Mouse (Mus musculus): ENCODE data around the gene Adipor2. TPM values are rescaled to one million over a fixed set of nuclear protein-coding genes. Genes with fewer than 3 reads are reported as not detected.

The Adipor2 gene
- total RNA-seq, 1 experiment from 2014 or later, result 139 TPM

- no peak for DNase-seq
Measured at GRCm38 (mm10) chr6:119420357-119420756, 2.9 kb upstream of the Adipor2 start.

DNA sequence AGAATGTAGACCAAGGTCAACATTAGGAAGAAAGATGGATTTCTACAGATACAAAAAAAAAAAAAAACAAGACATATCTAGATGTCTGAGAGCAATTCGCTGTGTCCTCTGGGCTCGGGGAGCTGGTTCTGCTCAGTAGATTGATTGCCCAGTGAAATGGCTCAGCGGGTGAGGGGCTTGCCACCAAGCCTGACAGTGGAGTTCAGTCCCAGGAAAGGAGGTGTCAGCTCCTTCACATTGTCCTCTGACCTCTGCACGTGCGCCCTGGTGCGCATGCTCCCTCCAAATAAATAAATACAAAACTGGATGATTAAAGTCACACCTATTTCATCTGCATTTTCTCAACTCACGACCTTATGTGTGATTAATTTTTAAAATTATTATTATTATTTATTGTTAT is 1.9 kb upstream of the Adipor2 start:
- no peak for DNase-seq

- DNase-seq, result peak; percentile 15
Measured at GRCm38 (mm10) chr6:119418392-119419251, 1.1 kb upstream of the Adipor2 start.

GRCm38 (mm10) chr6:119417821-119418220 is 317 bp upstream of the Adipor2 start:
- no peak for DNase-seq

- no peak for DNase-seq
Measured at GRCm38 (mm10) chr6:119416643-119417042, 861 bp downstream of the Adipor2 start.

DNA sequence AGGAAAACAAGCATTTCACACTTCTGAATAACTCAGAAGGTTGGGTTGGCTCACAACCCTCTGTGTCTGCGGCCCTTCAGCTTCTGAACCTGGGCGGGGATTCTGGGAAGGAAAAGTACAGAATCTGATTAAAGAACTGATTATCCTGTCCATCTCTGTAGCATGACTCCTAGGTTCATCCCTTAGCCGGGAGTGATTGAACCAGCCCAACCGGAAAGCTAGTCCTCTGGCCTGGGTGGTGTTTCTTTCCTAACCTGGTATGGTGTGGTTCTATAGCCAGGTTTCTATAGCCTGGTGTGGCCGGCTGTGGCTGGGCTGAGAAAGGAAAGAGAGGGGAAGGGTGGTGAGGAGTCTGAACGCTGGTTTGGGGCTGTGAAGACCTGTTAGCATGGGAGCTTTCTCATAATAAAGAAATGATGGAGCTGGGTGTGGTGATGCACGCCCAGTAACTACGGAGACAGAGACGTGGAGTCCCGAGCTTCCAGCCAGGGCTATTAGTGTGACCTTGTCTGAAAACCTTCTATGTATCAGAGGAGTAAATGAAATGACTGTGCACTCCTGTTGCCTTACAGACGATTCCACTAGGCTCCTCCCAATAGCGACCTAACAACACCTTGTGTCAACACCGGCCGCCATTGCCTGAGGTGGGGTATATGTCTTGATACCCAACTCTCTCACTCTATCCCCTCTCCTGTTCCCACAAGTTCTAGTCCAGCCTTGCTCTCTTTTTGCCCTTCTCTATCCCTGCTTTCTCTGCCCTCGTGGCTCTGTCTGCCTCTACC is 3.1 kb downstream of the Adipor2 start:
- DNase-seq, result no peak

DNA sequence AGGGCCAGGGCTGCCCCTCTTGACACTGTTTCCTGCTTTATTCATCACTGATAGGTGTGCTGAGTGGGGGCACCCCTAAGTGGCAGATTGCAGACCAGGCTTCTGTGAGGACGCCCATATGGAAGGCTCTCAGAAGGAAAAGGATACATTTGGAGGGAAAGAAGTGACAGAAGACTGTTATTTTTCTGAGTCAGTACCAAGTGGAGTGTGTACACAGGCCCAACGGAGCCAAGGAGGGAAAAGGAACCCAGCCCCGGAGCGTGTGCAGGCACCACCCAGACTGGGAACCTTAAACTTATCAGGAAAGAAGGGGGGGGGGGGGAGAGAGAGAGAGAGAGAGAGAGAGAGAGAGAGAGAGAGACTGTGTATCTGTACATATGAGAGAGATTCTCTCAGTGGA is 4.9 kb downstream of the Adipor2 start:
- DNase-seq, result no peak

DNA sequence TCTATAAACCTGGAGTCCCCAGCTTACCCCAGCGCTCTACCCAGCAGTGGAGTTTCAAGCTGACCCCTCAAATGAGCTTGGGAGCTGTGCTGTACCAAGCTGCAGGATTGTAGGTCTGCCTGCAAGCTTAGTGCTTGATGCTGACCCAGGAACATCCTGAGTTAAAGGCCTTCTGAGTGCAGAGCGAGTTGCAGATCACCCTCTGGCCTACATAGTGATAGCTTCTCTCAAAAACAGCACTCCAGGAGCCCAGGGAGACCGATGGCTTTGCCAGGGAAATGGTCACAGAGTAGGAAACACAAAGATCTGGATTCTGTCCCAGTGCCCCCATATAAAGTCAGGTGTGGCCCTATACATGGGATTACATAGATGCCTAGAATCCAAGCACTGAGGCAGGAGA is 6.0 kb downstream of the Adipor2 start:
- DNase-seq, result no peak

GRCm38 (mm10) chr6:119409766-119410165 is 7.7 kb downstream of the Adipor2 start:
- DNase-seq, result peak; percentile 11

DNA sequence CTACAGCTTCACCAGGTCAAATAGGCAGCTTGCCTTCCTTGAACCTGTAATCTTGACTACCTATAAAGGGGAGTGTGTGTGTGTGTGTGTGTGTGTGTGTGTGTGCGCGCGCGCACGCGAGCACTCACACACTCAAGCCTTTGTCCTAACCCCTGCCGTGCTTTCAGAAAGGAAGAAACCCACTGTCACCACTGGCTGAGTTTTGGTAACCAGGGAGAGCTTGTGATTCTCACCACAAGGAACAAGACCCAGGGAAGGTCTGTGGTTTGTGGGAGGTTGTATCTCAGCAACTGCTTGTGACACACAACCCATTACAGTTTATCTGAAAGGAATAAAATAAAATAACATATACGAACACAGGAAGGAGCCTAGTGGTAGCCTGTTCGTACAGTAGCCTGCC is 8.9 kb downstream of the Adipor2 start:
- no peak for DNase-seq

GRCm38 (mm10) chr6:119407818-119408217 is 9.7 kb downstream of the Adipor2 start:
- DNase-seq, result no peak

GRCm38 (mm10) chr6:119406528-119406927 is 11.0 kb downstream of the Adipor2 start:
- DNase-seq, result no peak

DNA sequence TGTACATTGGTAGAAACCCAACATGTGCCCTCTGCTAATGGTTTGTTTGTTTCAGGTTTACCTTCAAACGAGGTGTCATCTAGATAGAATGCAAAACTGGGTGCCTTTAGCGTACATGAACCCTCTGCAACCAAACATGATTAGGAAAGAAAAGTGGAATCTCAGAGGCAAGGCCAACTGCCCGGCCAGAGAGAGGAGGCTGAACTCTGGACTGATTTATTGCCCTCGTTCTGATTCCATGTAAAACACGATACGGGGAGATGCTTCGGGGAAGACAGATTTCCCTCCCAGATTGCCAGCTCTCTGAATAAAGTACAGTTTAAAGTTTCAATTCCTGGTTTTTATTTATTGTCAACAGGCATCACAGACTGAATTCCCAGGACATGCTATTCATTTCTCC is 12.2 kb downstream of the Adipor2 start:
- peak; percentile 18 for DNase-seq

DNA sequence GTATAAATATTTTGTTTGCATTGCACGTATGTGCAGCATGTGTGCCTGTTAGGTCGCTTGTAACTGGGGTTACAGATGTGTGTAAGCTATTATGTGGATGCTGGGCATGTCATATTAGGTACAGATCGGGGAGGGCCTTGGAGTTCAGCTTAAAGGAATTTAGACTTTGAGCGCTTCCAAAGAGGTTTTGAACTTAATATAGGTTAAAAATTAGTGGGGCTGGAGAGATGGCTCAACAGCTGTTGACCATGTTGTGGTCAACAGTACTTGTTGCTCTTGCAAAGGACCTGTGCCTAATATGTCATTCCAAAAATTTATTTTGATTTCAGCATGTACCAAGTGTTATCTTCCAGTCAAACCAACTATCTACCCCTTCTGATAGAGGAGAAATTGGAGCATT is 12.7 kb downstream of the Adipor2 start:
- DNase-seq, result no peak

GRCm38 (mm10) chr6:119402976-119403375 is 14.5 kb downstream of the Adipor2 start:
- DNase-seq, result no peak

GRCm38 (mm10) chr6:119401545-119402304 is 15.8 kb downstream of the Adipor2 start:
- DNase-seq, result no peak

DNA sequence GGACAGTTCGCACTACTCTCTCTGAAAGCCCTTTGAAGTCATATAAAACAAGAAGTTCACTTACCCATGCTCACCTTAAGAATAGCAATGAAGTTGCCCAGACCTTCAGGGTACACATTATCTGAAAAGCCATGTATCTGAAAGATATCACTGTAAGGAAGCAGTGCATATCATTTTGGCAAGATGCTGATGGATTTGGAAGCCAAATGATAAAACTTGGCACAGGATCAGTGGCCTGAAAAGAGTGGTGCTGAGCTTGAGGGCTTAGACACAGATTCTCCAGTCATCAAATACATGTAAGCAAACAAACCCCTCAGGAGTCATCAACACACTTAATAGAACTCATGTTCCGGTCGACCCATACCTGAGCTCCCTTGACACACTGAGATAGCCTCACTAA is 16.9 kb downstream of the Adipor2 start:
- no peak for DNase-seq

DNA sequence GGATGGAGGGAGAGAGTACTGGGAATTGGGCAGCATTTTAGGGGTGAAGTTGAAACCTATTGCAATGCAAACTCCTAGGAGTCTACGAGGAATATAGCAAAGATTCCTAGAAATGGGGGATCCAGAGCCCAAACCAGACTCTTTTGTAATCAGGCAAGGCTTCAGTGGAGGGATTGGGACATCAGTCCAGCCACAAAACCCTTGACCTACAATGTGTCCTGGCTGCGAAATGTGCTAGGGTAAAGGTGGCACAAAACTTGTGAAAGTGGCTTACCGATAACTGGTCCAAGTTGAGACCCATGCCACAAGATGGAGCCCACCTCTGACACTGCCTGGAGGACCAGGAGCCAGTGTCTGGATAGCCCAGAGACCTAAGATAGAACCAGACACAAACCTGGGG is 18.1 kb downstream of the Adipor2 start:
- DNase-seq, result no peak

GRCm38 (mm10) chr6:119396309-119396634 is 21.2 kb downstream of the Adipor2 start:
- DNase-seq, result peak; percentile 81

DNA sequence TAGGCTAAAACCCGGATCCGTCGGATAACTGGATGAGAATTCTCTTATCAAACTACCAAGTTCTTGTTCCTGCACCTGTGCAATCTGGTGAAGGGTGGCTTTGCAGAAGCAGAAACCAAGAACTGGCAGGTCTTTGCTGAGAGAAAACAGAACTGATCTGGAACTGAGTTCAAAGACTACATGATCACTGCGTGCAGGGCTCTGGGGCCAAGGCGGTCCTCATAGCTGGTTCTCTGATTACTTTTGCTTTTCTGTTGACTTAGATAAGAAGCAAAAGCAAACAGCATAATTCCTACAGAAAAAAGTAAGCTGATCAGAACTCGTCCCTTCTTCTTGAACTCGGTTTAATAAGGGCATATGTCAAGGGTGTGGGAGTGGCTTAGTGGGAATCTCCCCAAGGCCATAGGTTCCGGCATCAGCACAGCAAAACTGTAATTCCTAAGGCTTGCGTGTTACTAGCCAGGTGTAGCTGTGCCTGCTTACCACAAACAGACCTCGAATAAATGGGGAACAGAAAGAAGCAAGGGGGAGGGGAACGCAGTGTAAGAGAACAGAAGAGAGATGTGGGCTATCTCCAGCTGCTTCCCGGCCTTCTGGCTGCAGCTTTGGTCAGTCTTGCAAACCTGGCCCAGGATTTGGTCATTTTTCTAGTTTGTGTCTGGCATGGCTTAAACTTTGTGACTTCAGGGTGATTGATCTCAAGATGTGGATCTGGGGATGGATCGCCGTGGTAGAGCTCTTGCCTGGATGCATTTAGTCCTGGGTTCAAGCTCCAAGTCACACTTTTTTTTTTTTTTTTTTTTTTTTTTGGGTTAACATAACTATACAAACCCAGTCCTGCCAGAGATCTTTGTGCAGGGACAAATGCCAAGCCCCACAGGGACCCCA is 21.8 kb downstream of the Adipor2 start:
- DNase-seq, result no peak

DNA sequence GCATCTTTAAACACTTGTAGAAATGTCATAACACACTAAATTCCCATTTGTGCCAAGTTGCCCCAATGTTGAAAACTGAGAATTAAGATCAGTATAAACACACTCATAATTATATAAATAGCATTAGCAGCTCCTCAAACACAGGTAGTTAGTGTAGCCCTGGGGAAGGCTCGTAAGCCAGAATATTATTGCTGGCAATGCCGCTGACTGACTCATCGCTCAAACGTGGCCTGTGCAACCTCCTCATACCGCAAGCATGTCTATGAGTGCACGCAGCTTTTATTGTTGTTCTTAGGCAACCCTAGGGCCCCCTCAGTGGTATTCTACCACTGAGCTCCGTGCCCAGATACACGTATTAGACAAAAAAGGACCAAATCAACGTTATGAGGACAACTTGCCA is 24.7 kb downstream of the Adipor2 start:
- peak; percentile 49 for DNase-seq

DNA sequence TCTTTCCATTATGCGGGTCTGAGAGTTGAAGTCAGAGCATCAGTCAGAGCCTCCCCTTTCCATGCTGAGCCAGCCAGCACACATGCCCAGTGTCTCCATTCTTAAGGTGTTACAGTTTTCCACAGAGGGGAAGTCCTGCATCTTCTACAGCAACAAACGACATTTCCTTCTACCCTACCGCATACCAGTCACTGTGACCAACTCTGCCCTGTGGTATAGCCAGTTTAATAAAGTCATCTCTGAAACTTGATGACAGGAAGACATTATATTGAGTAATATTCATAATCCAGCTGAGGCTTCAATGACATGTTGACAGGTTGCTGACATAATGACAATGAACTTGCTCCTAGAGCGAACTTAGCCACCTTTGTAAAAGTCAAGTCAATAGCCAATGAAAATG is 26.8 kb downstream of the Adipor2 start:
- DNase-seq, result no peak

Data from adrenal gland, postnatal 25 days (tissue).